ENCODE assay signal across 8 mouse cellular contexts in the genomic region with DNA sequence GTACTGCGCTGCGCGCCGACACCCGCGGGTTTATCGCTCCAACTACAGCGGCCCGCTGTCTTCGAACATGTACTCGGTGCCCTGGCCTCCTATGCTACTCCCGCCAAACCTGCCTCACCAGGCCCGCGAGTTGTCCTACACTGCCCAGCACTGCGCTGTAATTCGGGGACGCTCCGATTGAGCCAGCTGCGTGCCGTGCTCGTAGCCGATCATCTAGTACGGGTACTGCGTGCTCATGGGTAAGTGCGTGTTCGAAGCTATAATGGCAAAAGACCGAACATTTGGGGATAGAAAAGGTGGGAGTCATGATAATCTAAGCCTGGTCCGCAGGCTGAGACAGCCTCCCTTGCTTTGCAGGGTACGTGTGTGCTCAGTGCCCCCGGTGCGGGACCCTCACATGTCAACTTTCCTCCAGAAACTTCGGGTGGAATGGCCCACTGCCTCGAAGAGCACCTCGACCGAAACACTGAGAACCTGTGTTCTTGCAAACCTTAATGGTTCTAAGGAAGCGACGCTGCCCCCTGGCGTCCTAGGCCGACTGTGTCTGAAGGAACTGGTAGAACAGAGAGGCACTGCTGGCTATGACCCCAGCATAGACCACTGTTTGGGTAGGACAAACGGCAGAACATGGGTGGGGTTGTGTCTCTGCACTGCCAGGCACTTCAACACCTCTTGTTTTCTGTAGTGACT. TPM values are rescaled to one million over a fixed set of nuclear protein-coding genes. Genes with fewer than 3 reads are reported as not detected.
DNase-seq lines count a peak whose midpoint lies in the region; ATAC-seq lines count a peak whose summit lies in the region.

No protein-coding gene starts in this region.

- DNase-seq in B cell, adult 2 months, result peak; percentile 89 to 91
- DNase-seq in adrenal gland, adult 18-20 months (ENCODE audit: low spot score in 2 of 2), result peak; percentile 75 to 78
- DNase-seq in embryonic facial prominence, embryonic 10.5 days (ENCODE audit: low spot score), result peak; percentile 83
- DNase-seq in heart, embryonic 10.5 days (ENCODE audit: low spot score), result peak; percentile 89
- DNase-seq in testis, postnatal 10 days (ENCODE audit: low spot score), result peak; percentile 92

- H3K9ac ChIP-seq in kidney, embryonic 14.5 days (ENCODE audit: low read depth, low read length), result peak overlapping the region; percentile 68
- H3K9ac ChIP-seq in liver, embryonic 16.5 days (ENCODE audit: low read depth, low read length), result peak overlapping the region; percentile 74
- H3K9ac ChIP-seq in neural tube, embryonic 12.5 days, result peak overlapping the region; percentile 66

- H3K4me1 ChIP-seq in embryonic facial prominence, embryonic 10.5 days, result peaks cover 77% of the 10 kb centered on the region
- peaks cover 70% of the 10 kb centered on the region for H3K4me1 ChIP-seq in heart, embryonic 10.5 days
- peaks cover 27% of the 10 kb centered on the region for H3K4me1 ChIP-seq in kidney, embryonic 14.5 days (ENCODE audit: control insufficient read depth, insufficient read depth, low read length)
- H3K4me1 ChIP-seq in liver, embryonic 16.5 days (ENCODE audit: control insufficient read depth, low read depth, low read length), result peaks cover 40% of the 10 kb centered on the region
- peaks cover 59% of the 10 kb centered on the region for H3K4me1 ChIP-seq in neural tube, embryonic 12.5 days

- no peak; the same call in 1 of the 2 replicates for ATAC-seq in kidney, embryonic 14.5 days (ENCODE audit: low FRiP score, low TSS enrichment)
- ATAC-seq in liver, embryonic 16.5 days (ENCODE audit: low read depth), result peak; percentile 0; the same call in 1 of the 2 replicates
- ATAC-seq in neural tube, embryonic 12.5 days (ENCODE audit: low FRiP score, low read depth), result peak; percentile 4; the same call in 1 of the 2 replicates

- H3K4me2 ChIP-seq in kidney, embryonic 14.5 days (replicated peaks; ENCODE audit: low read depth, low read length), result peak overlapping the region; percentile 98
- peak overlapping the region; percentile 96 for H3K4me2 ChIP-seq in liver, embryonic 16.5 days (ENCODE audit: low read depth, low read length)
- H3K4me2 ChIP-seq in neural tube, embryonic 12.5 days (replicated peaks), result peak overlapping the region; percentile 99

- WGBS in embryonic facial prominence, embryonic 10.5 days, result 2% methylated on average over 40 of the region's 40 CpGs
- 2% methylated on average over 40 of the region's 40 CpGs for WGBS in heart, embryonic 10.5 days
- WGBS in kidney, embryonic 14.5 days, result 2% methylated on average over 40 of the region's 40 CpGs
- WGBS in liver, embryonic 16.5 days (ENCODE audit: insufficient replicate concordance), result 1% methylated on average over 40 of the region's 40 CpGs
- 1% methylated on average over 40 of the region's 40 CpGs for WGBS in neural tube, embryonic 12.5 days

- H3K9me3 ChIP-seq in embryonic facial prominence, embryonic 10.5 days, result no peaks in the 10 kb centered on the region
- H3K9me3 ChIP-seq in heart, embryonic 10.5 days, result no peaks in the 10 kb centered on the region
- H3K9me3 ChIP-seq in kidney, embryonic 14.5 days (ENCODE audit: control insufficient read depth, low read length), result no peaks in the 10 kb centered on the region
- no peaks in the 10 kb centered on the region for H3K9me3 ChIP-seq in liver, embryonic 16.5 days (replicated peaks; ENCODE audit: control insufficient read depth, low read length)
- no peaks in the 10 kb centered on the region for H3K9me3 ChIP-seq in neural tube, embryonic 12.5 days

- peak overlapping the region; percentile 69 for H3K4me3 ChIP-seq in embryonic facial prominence, embryonic 10.5 days
- H3K4me3 ChIP-seq in heart, embryonic 10.5 days, result peak overlapping the region; percentile 76
- peak overlapping the region; percentile 74 for H3K4me3 ChIP-seq in kidney, embryonic 14.5 days (ENCODE audit: low read length)
- peak overlapping the region; percentile 85 for H3K4me3 ChIP-seq in liver, embryonic 16.5 days (ENCODE audit: low read depth, low read length)
- H3K4me3 ChIP-seq in neural tube, embryonic 12.5 days, result peak overlapping the region; percentile 51

- peaks cover 61% of the 10 kb centered on the region for H3K36me3 ChIP-seq in embryonic facial prominence, embryonic 10.5 days (replicated peaks)
- peaks cover 55% of the 10 kb centered on the region for H3K36me3 ChIP-seq in heart, embryonic 10.5 days
- H3K36me3 ChIP-seq in kidney, embryonic 14.5 days (ENCODE audit: control insufficient read depth, insufficient read depth, low read length), result peaks cover 54% of the 10 kb centered on the region
- H3K36me3 ChIP-seq in liver, embryonic 16.5 days (ENCODE audit: control insufficient read depth, insufficient read depth), result peaks cover 7% of the 10 kb centered on the region
- H3K36me3 ChIP-seq in neural tube, embryonic 12.5 days, result peaks cover 48% of the 10 kb centered on the region

- H3K27ac ChIP-seq in embryonic facial prominence, embryonic 10.5 days (replicated peaks), result peak overlapping the region; percentile 84
- H3K27ac ChIP-seq in heart, embryonic 10.5 days, result peak overlapping the region; percentile 84
- peak overlapping the region; percentile 65 for H3K27ac ChIP-seq in kidney, embryonic 14.5 days (ENCODE audit: low read depth, low read length)
- peak overlapping the region; percentile 46 for H3K27ac ChIP-seq in liver, embryonic 16.5 days (ENCODE audit: low read length)
- 0 out of 2 replicates have a peak overlapping the region, but pooled peaks have one; percentile 42 for H3K27ac ChIP-seq in neural tube, embryonic 12.5 days

- no peaks in the 10 kb centered on the region for H3K27me3 ChIP-seq in embryonic facial prominence, embryonic 10.5 days (replicated peaks; ENCODE audit: low read depth, poor library complexity, severe bottlenecking)
- H3K27me3 ChIP-seq in heart, embryonic 10.5 days (ENCODE audit: insufficient read depth, poor library complexity, severe bottlenecking), result no peaks in the 10 kb centered on the region
- no peaks in the 10 kb centered on the region for H3K27me3 ChIP-seq in kidney, embryonic 14.5 days (ENCODE audit: control insufficient read depth, insufficient read depth, low read length)
- no peaks in the 10 kb centered on the region for H3K27me3 ChIP-seq in liver, embryonic 16.5 days (ENCODE audit: control insufficient read depth, insufficient read depth, low read depth, low read length)
- H3K27me3 ChIP-seq in neural tube, embryonic 12.5 days (replicated peaks), result no peaks in the 10 kb centered on the region

RNA-seq across cellular contexts. Expression of a gene that starts 0.7 kb away (rescaled TPM):
- 10 to 100 TPM; 64.6 to 81.8 TPM for total RNA-seq in adrenal gland, adult 18-20 months (2021)
- polyA plus RNA-seq in embryonic facial prominence, embryonic 10.5 days (2016; fragmentation: Nextera tagmentation; extraction: Ambion mirVana), result 191 and 200 TPM in 2 replicates
- 106 and 122 TPM in 2 replicates for polyA plus RNA-seq in heart, embryonic 10.5 days (2016; fragmentation: Nextera tagmentation; extraction: Ambion mirVana)
- polyA plus RNA-seq in kidney, embryonic 14.5 days (2014; fragmentation: Nextera tagmentation; extraction: Ambion mirVana), result 130 and 159 TPM in 2 replicates
- polyA plus RNA-seq in liver, embryonic 16.5 days (2015; fragmentation: Nextera tagmentation; extraction: Ambion mirVana), result 27.3 and 30.0 TPM in 2 replicates
- polyA plus RNA-seq in neural tube, embryonic 12.5 days (2016; fragmentation: Nextera tagmentation; extraction: Ambion mirVana), result 240 and 254 TPM in 2 replicates

RNA-seq across cellular contexts. Expression of a gene that starts 3.1 kb away (rescaled TPM):
- total RNA-seq in adrenal gland, adult 18-20 months (2021), result 10 to 100 TPM; 50.8 to 51.0 TPM
- 42.4 and 44.1 TPM in 2 replicates for polyA plus RNA-seq in embryonic facial prominence, embryonic 10.5 days (2016; fragmentation: Nextera tagmentation; extraction: Ambion mirVana)
- polyA plus RNA-seq in heart, embryonic 10.5 days (2016; fragmentation: Nextera tagmentation; extraction: Ambion mirVana), result 50.5 and 58.6 TPM in 2 replicates
- 37.0 and 50.6 TPM in 2 replicates for polyA plus RNA-seq in kidney, embryonic 14.5 days (2014; fragmentation: Nextera tagmentation; extraction: Ambion mirVana)
- 21.6 and 21.9 TPM in 2 replicates for polyA plus RNA-seq in liver, embryonic 16.5 days (2015; fragmentation: Nextera tagmentation; extraction: Ambion mirVana)
- polyA plus RNA-seq in neural tube, embryonic 12.5 days (2016; fragmentation: Nextera tagmentation; extraction: Ambion mirVana), result 67.3 and 69.0 TPM in 2 replicates

RNA-seq across cellular contexts. Expression of a gene that starts 8.2 kb away (rescaled TPM):
- total RNA-seq in adrenal gland, adult 18-20 months (2021), result 10 to 100 TPM; 93.9 to 96.2 TPM
- polyA plus RNA-seq in embryonic facial prominence, embryonic 10.5 days (2016; fragmentation: Nextera tagmentation; extraction: Ambion mirVana), result 200 and 215 TPM in 2 replicates
- polyA plus RNA-seq in heart, embryonic 10.5 days (2016; fragmentation: Nextera tagmentation; extraction: Ambion mirVana), result 99.6 and 105 TPM in 2 replicates
- 86.0 and 114 TPM in 2 replicates for polyA plus RNA-seq in kidney, embryonic 14.5 days (2014; fragmentation: Nextera tagmentation; extraction: Ambion mirVana)
- 10.0 and 12.2 TPM in 2 replicates for polyA plus RNA-seq in liver, embryonic 16.5 days (2015; fragmentation: Nextera tagmentation; extraction: Ambion mirVana)
- polyA plus RNA-seq in neural tube, embryonic 12.5 days (2016; fragmentation: Nextera tagmentation; extraction: Ambion mirVana), result 285 and 286 TPM in 2 replicates

RNA-seq across cellular contexts. Expression of a gene that starts 10.3 kb away (rescaled TPM):
- 100 to 1,000 TPM in 1 of 2 experiments, 10 to 100 TPM in 1; 99.7 to 135 TPM for total RNA-seq in adrenal gland, adult 18-20 months (2021)
- 235 and 254 TPM in 2 replicates for polyA plus RNA-seq in embryonic facial prominence, embryonic 10.5 days (2016; fragmentation: Nextera tagmentation; extraction: Ambion mirVana)
- 155 and 194 TPM in 2 replicates for polyA plus RNA-seq in heart, embryonic 10.5 days (2016; fragmentation: Nextera tagmentation; extraction: Ambion mirVana)
- 185 and 229 TPM in 2 replicates for polyA plus RNA-seq in kidney, embryonic 14.5 days (2014; fragmentation: Nextera tagmentation; extraction: Ambion mirVana)
- polyA plus RNA-seq in liver, embryonic 16.5 days (2015; fragmentation: Nextera tagmentation; extraction: Ambion mirVana), result 80.0 and 86.8 TPM in 2 replicates
- 124 and 134 TPM in 2 replicates for polyA plus RNA-seq in neural tube, embryonic 12.5 days (2016; fragmentation: Nextera tagmentation; extraction: Ambion mirVana)

RNA-seq across cellular contexts. Expression of a gene that starts 27.1 kb away (rescaled TPM):
- total RNA-seq in adrenal gland, adult 18-20 months (2021), result 1 to 10 TPM; 6.2 to 7.9 TPM
- polyA plus RNA-seq in embryonic facial prominence, embryonic 10.5 days (2016; fragmentation: Nextera tagmentation; extraction: Ambion mirVana), result 7.0 and 7.2 TPM in 2 replicates
- 13.2 and 20.6 TPM in 2 replicates for polyA plus RNA-seq in heart, embryonic 10.5 days (2016; fragmentation: Nextera tagmentation; extraction: Ambion mirVana)
- polyA plus RNA-seq in kidney, embryonic 14.5 days (2014; fragmentation: Nextera tagmentation; extraction: Ambion mirVana), result 7.5 and 7.7 TPM in 2 replicates
- polyA plus RNA-seq in liver, embryonic 16.5 days (2015; fragmentation: Nextera tagmentation; extraction: Ambion mirVana), result 0.48 and 0.70 TPM in 2 replicates
- 20.9 and 21.3 TPM in 2 replicates for polyA plus RNA-seq in neural tube, embryonic 12.5 days (2016; fragmentation: Nextera tagmentation; extraction: Ambion mirVana)
